ENCODE assay signal across 9 mouse cellular contexts in genomic region chr9:57995282-57995681, GRCm38 (mm10). TPM values are rescaled to one million over a fixed set of nuclear protein-coding genes. Genes with fewer than 3 reads are reported as not detected.
DNase-seq lines count a peak whose midpoint lies in the region; ATAC-seq and TF ChIP-seq lines count a peak whose summit lies in the region.
"Had no signal": no experiment of that assay in that cellular context is flagged by ENCODE, and none has a peak within 500 bp of the region (broad histone marks: within the 10 kb centered on the region; RNA-seq: fewer than 3 reads in every experiment).

No protein-coding gene starts in this region.

- H3K36me3 ChIP-seq in intestine, postnatal 0 days (ENCODE audit: control insufficient read depth, insufficient read depth): no peaks in the 10 kb centered on the region
- H3K36me3 ChIP-seq in intestine, embryonic 15.5 days: no peaks in the 10 kb centered on the region
- no peaks in the 10 kb centered on the region for H3K36me3 ChIP-seq in spleen, adult 2 months (ENCODE audit: control insufficient read depth, insufficient read depth, low read length)
- no peaks in the 10 kb centered on the region for H3K36me3 ChIP-seq in hindbrain, postnatal 0 days (ENCODE audit: insufficient read depth, low read length)

- no peaks in the 10 kb centered on the region for H3K4me1 ChIP-seq in intestine, postnatal 0 days (replicated peaks; ENCODE audit: control insufficient read depth, insufficient read depth, low read length)
- no peaks in the 10 kb centered on the region for H3K4me1 ChIP-seq in intestine, embryonic 15.5 days (replicated peaks)
- H3K4me1 ChIP-seq in spleen, adult 2 months (ENCODE audit: control insufficient read depth, insufficient read depth, insufficient read length): peaks cover 10% of the 10 kb centered on the region; the same call in 1 of the 2 replicates
- peaks cover 5% of the 10 kb centered on the region; the same call in 1 of the 2 replicates for H3K4me1 ChIP-seq in hindbrain, postnatal 0 days (ENCODE audit: insufficient read depth, low read length)

- DNase-seq in spleen, adult 2 months (ENCODE audit: low read depth in 1 of 2, low spot score in 2 of 2): peak in 1 of 2 experiments; percentile 34
- DNase-seq in spleen, adult 18-20 months: no peak
- DNase-seq in hindbrain, postnatal 0 days (ENCODE audit: low spot score): peak; percentile 76
- DNase-seq in urinary bladder, adult 18-20 months (ENCODE audit: low spot score in 2 of 2): no peak
- no peak for DNase-seq in spleen, adult 12 weeks (ENCODE audit: low spot score)
- DNase-seq in heart, postnatal 25 days (ENCODE audit: low spot score): no peak

- no peak for TF ChIP-seq POLR2A in spleen, adult 2 months (IDR thresholded peaks at IDR 0.05; ENCODE audit: low read depth, low read length)

- ATAC-seq in intestine, postnatal 0 days: no peak
- no peak for ATAC-seq in intestine, embryonic 15.5 days
- no peak for ATAC-seq in hindbrain, postnatal 0 days

- no peak overlapping the region for H3K9ac ChIP-seq in intestine, postnatal 0 days (ENCODE audit: low read depth, low read length)
- no peak overlapping the region for H3K9ac ChIP-seq in intestine, embryonic 15.5 days
- H3K9ac ChIP-seq in hindbrain, postnatal 0 days (replicated peaks; ENCODE audit: low read length): no peak overlapping the region

- TF ChIP-seq CTCF in intestine, postnatal 0 days (IDR thresholded peaks at IDR 0.05; ENCODE audit: low read depth): peak; percentile 77
- TF ChIP-seq CTCF in spleen, adult 2 months (IDR thresholded peaks at IDR 0.05; ENCODE audit: extremely low read depth, insufficient read depth, insufficient read length, insufficient replicate concordance): 0 out of 2 replicates have a peak, but pooled peaks have one; percentile 6
- TF ChIP-seq CTCF in hindbrain, postnatal 0 days (IDR thresholded peaks at IDR 0.05; ENCODE audit: low read depth): peak; percentile 82

- no peak overlapping the region for H3K4me3 ChIP-seq in intestine, postnatal 0 days (ENCODE audit: low read depth, low read length)
- no peak overlapping the region for H3K4me3 ChIP-seq in intestine, embryonic 15.5 days (replicated peaks)
- no peak overlapping the region for H3K4me3 ChIP-seq in spleen, adult 2 months (ENCODE audit: extremely low read depth, insufficient read depth, insufficient read length)
- no peak overlapping the region for H3K4me3 ChIP-seq in hindbrain, postnatal 0 days (ENCODE audit: low read length)

- H3K9me3 ChIP-seq in intestine, postnatal 0 days (ENCODE audit: control insufficient read depth): no peaks in the 10 kb centered on the region
- no peaks in the 10 kb centered on the region for H3K9me3 ChIP-seq in intestine, embryonic 15.5 days
- H3K9me3 ChIP-seq in hindbrain, postnatal 0 days (ENCODE audit: low read length): no peaks in the 10 kb centered on the region

- peaks cover 16% of the 10 kb centered on the region for H3K27me3 ChIP-seq in intestine, postnatal 0 days (replicated peaks; ENCODE audit: control insufficient read depth, insufficient read depth, low read length)
- H3K27me3 ChIP-seq in intestine, embryonic 15.5 days (replicated peaks): peaks cover 9% of the 10 kb centered on the region
- H3K27me3 ChIP-seq in spleen, adult 2 months (ENCODE audit: control insufficient read depth, insufficient read depth, low read length): peaks cover 2% of the 10 kb centered on the region; the same call in 1 of the 2 replicates
- H3K27me3 ChIP-seq in hindbrain, postnatal 0 days (ENCODE audit: insufficient read depth, low read length): no peaks in the 10 kb centered on the region

- intact Hi-C loops in heart, postnatal 25 days (cut with DNase I): loop anchor here (5.0 kb wide), 1 partner anchor 233 kb away; no protein-coding TSS in a partner anchor

- H3K4me2 ChIP-seq in intestine, postnatal 0 days (replicated peaks; ENCODE audit: low read depth): no peak overlapping the region
- no peak overlapping the region for H3K4me2 ChIP-seq in intestine, embryonic 15.5 days (replicated peaks)
- no peak overlapping the region for H3K4me2 ChIP-seq in hindbrain, postnatal 0 days (ENCODE audit: low read depth, low read length)

- 44% methylated on average over 4 of the region's 4 CpGs for WGBS in intestine, postnatal 0 days
- 35% methylated on average over 4 of the region's 4 CpGs for WGBS in intestine, embryonic 15.5 days
- 50% methylated on average over 4 of the region's 4 CpGs for WGBS in spleen, adult 2 months
- 36% methylated on average over 4 of the region's 4 CpGs for WGBS in hindbrain, postnatal 0 days

- H3K27ac ChIP-seq in intestine, postnatal 0 days (ENCODE audit: low read depth, low read length): no peak overlapping the region
- no peak overlapping the region for H3K27ac ChIP-seq in intestine, embryonic 15.5 days
- H3K27ac ChIP-seq in spleen, adult 2 months (ENCODE audit: insufficient read depth, low read length): no peak overlapping the region
- H3K27ac ChIP-seq in hindbrain, postnatal 0 days: no peak overlapping the region

RNA-seq across cellular contexts. Expression of gene Cyp11a1, which starts 10.9 kb away (rescaled TPM):
- 4.4 and 7.8 TPM in 2 replicates for polyA plus RNA-seq in intestine, postnatal 0 days (2015; fragmentation: Nextera tagmentation; extraction: Ambion mirVana)
- 9.3 and 22.1 TPM in 2 replicates for polyA plus RNA-seq in intestine, embryonic 15.5 days (2015; fragmentation: Nextera tagmentation; extraction: Ambion mirVana)
- polyA plus RNA-seq in spleen, adult 2 months (2012; rRNA removed): 0.52 and 0.67 TPM in 2 replicates
- 4.1 and 4.3 TPM in 2 replicates for total RNA-seq in hindbrain, postnatal 0 days (2014; rRNA removed)
- 1.2 and 1.8 TPM in 2 replicates for polyA plus RNA-seq in hindbrain, postnatal 0 days (2015; fragmentation: Nextera tagmentation; extraction: Ambion mirVana)
- total RNA-seq in heart, postnatal 25 days (2021): not detected
- total RNA-seq: liver, adult 2 months had no signal
- polyA plus RNA-seq: liver, adult 2 months had no signal

RNA-seq across cellular contexts. Expression of gene Sema7a, which starts 55.4 kb away (rescaled TPM):
- 6.9 and 7.1 TPM in 2 replicates for polyA plus RNA-seq in intestine, postnatal 0 days (2015; fragmentation: Nextera tagmentation; extraction: Ambion mirVana)
- 0.58 and 0.89 TPM in 2 replicates for polyA plus RNA-seq in intestine, embryonic 15.5 days (2015; fragmentation: Nextera tagmentation; extraction: Ambion mirVana)
- polyA plus RNA-seq in spleen, adult 2 months (2012; rRNA removed): 26.1 and 35.7 TPM in 2 replicates
- total RNA-seq in hindbrain, postnatal 0 days (2014; rRNA removed): 60.2 and 62.8 TPM in 2 replicates
- 4.0 and 4.9 TPM in 2 replicates for polyA plus RNA-seq in hindbrain, postnatal 0 days (2015; fragmentation: Nextera tagmentation; extraction: Ambion mirVana)
- total RNA-seq in heart, postnatal 25 days (2021): 10 to 100 TPM; 18.8 to 28.5 TPM

Comparison
In these comparisons a context has a peak if more than half of its experiments do, and no peak if none do; other contexts are left out.
1. CTCF ChIP-seq: peak in every context shown above with its lines; median percentile 82 in hindbrain, postnatal 0 days; 77 in intestine, postnatal 0 days; 6 in spleen, adult 2 months.